Mouse (Mus musculus) CH12.LX (cell line): Measurements from ENCODE around the gene Rgl1. TPM values are rescaled to one million over a fixed set of nuclear protein-coding genes. Genes with fewer than 3 reads are reported as not detected.

Experiments used
- DNase-seq: peaks from one replicate; pipeline ENCODE4 v3.0.0-alpha.2; 2013; ENCODE audit errors: extremely low read depth
- H3K27ac ChIP-seq: 2 replicates; pipeline ENCODE4 v1.5.1; 2012; ENCODE audit warnings: low read depth, mild to moderate bottlenecking, control low read depth, moderate library complexity; ENCODE audit not compliant: insufficient read depth
- H3K27me3 ChIP-seq: replicated peaks from 2 replicates; pipeline ENCODE3; 2012; ENCODE audit warnings: inconsistent platforms
- H3K36me3 ChIP-seq, 2 experiments: replicated peaks in 1 of 2; 2 replicates each; pipeline versions ENCODE3 to v1.6.1; 2012; ENCODE audit warnings: inconsistent platforms in 1 of 2, low read length in 1 of 2, mild to moderate bottlenecking in 1 of 2, mixed read lengths in 1 of 2, moderate library complexity in 1 of 2; ENCODE audit not compliant: control insufficient read depth in 1 of 2, insufficient read depth in 1 of 2
- H3K4me1 ChIP-seq, 2 experiments: 2 replicates each; pipeline ENCODE4 v1.6.1; 2012; ENCODE audit warnings: inconsistent platforms in 1 of 2, moderate library complexity in 1 of 2; ENCODE audit not compliant: insufficient read depth in 2 of 2, control insufficient read depth in 1 of 2
- H3K4me2 ChIP-seq: 2 replicates; pipeline ENCODE4 v1.6.1; 2012; ENCODE audit warnings: low read depth, mild to moderate bottlenecking, control low read depth; ENCODE audit not compliant: poor library complexity, insufficient read depth, severe bottlenecking
- H3K4me3 ChIP-seq, 3 experiments: fragments of 150-350 bp in 1 of 3; sonication (generic) in 1 of 3; replicated peaks in 1 of 3; 2 replicates each; pipeline versions ENCODE3 to v1.5.1; 2011 to 2012; ENCODE audit warnings: low read depth in 2 of 3, low read length in 2 of 3, mild to moderate bottlenecking in 2 of 3, moderate library complexity in 2 of 3, control low read depth in 1 of 3, improper control_type of control experiment in 1 of 3, inconsistent platforms in 1 of 3, mixed read lengths in 1 of 3; ENCODE audit not compliant: poor library complexity in 1 of 3
- H3K79me2 ChIP-seq: replicated peaks from 2 replicates; pipeline ENCODE4 v1.6.1; 2012; ENCODE audit warnings: mild to moderate bottlenecking, moderate library complexity; ENCODE audit not compliant: control insufficient read depth, poor library complexity, insufficient read depth, severe bottlenecking; ENCODE audit errors: extremely low read depth
- H3K9ac ChIP-seq: 2 replicates; pipeline ENCODE4 v1.6.1; 2012; ENCODE audit warnings: low read depth, mild to moderate bottlenecking, control low read depth, moderate library complexity; ENCODE audit not compliant: insufficient read depth
- H3K9me3 ChIP-seq: replicated peaks from 2 replicates; pipeline ENCODE3; 2012; ENCODE audit warnings: low read length, inconsistent platforms, mixed read lengths
- BHLHE40 ChIP-seq: IDR thresholded peaks from 2 replicates; pipeline ENCODE4 v1.6.1; 2011; ENCODE audit warnings: mild to moderate bottlenecking, low read depth, low read length, improper control_type of control experiment
- CHD1 ChIP-seq: IDR thresholded peaks from 2 replicates; pipeline ENCODE4 v1.6.1; 2012; ENCODE audit warnings: low read depth, low read length, improper control_type of control experiment, inconsistent platforms
- CHD2 ChIP-seq: IDR thresholded peaks from 2 replicates; pipeline ENCODE4 v1.6.1; 2011; ENCODE audit warnings: low read length, improper control_type of control experiment
- ETS1 ChIP-seq: conservative IDR thresholded peaks from 2 replicates; pipeline ENCODE4 v1.6.1; 2012; ENCODE audit warnings: low read depth, mild to moderate bottlenecking, inconsistent platforms, low read length, improper control_type of control experiment, moderate library complexity
- GABPA ChIP-seq: IDR thresholded peaks from 2 replicates; pipeline ENCODE4 v1.6.1; 2012; ENCODE audit warnings: low read depth, low read length, improper control_type of control experiment, inconsistent platforms; ENCODE audit not compliant: insufficient replicate concordance
- HCFC1 ChIP-seq: IDR thresholded peaks from 2 replicates; pipeline ENCODE4 v1.6.1; 2012; ENCODE audit warnings: low read depth, mild to moderate bottlenecking, inconsistent platforms, low read length, improper control_type of control experiment
- JUND ChIP-seq: conservative IDR thresholded peaks from 2 replicates; pipeline ENCODE4 v1.6.1; 2011; ENCODE audit warnings: low read depth, low read length, improper control_type of control experiment
- KAT2A ChIP-seq: IDR thresholded peaks from 2 replicates; pipeline ENCODE4 v1.6.1; 2012; ENCODE audit warnings: low read length, improper control_type of control experiment, inconsistent platforms; ENCODE audit not compliant: insufficient replicate concordance
- MAFK ChIP-seq: IDR thresholded peaks from 2 replicates; pipeline ENCODE4 v1.6.1; 2011; ENCODE audit warnings: low read length, improper control_type of control experiment; ENCODE audit not compliant: insufficient replicate concordance
- MAZ ChIP-seq: IDR thresholded peaks from 2 replicates; pipeline ENCODE4 v1.6.1; 2012; ENCODE audit warnings: low read depth, mild to moderate bottlenecking, inconsistent platforms, low read length, improper control_type of control experiment, moderate library complexity
- MEF2A ChIP-seq: IDR thresholded peaks from 2 replicates; pipeline ENCODE4 v1.6.1; 2014; ENCODE audit warnings: low read depth, mild to moderate bottlenecking, inconsistent platforms, low read length, improper control_type of control experiment, borderline replicate concordance
- MXI1 ChIP-seq: IDR thresholded peaks from 2 replicates; pipeline ENCODE4 v1.6.1; 2011; ENCODE audit warnings: mild to moderate bottlenecking, low read depth, low read length, improper control_type of control experiment
- MYC ChIP-seq: IDR thresholded peaks from 2 replicates; pipeline ENCODE4 v1.6.1; 2011; ENCODE audit warnings: low read depth, mild to moderate bottlenecking, improper control_type of control experiment, low read length
- PAX5 ChIP-seq: IDR thresholded peaks from 2 replicates; pipeline ENCODE4 v1.6.1; 2012; ENCODE audit warnings: low read length, inconsistent platforms, mixed read lengths
- POLR2A ChIP-seq: IDR thresholded peaks from 2 replicates; pipeline ENCODE4 v1.6.1; 2011; ENCODE audit warnings: low read depth, mild to moderate bottlenecking, improper control_type of control experiment, low read length
- POLR2AphosphoS2 ChIP-seq: IDR thresholded peaks from 2 replicates; pipeline ENCODE4 v1.6.1; 2011; ENCODE audit warnings: low read depth, low read length, improper control_type of control experiment
- SIN3A ChIP-seq: IDR thresholded peaks from 2 replicates; pipeline ENCODE4 v1.6.1; 2012; ENCODE audit warnings: low read length, improper control_type of control experiment, inconsistent platforms
- SMC3 ChIP-seq: IDR thresholded peaks from 2 replicates; pipeline ENCODE4 v1.6.1; 2011; ENCODE audit warnings: low read depth, low read length, improper control_type of control experiment
- TCF12 ChIP-seq: IDR thresholded peaks from 2 replicates; pipeline ENCODE4 v1.6.1; 2014; ENCODE audit warnings: low read depth, mild to moderate bottlenecking, inconsistent platforms, low read length, improper control_type of control experiment
- UBTF ChIP-seq: IDR thresholded peaks from 2 replicates; pipeline ENCODE4 v1.6.1; 2012; ENCODE audit warnings: low read depth, mild to moderate bottlenecking, inconsistent platforms, low read length, improper control_type of control experiment, moderate library complexity
- ZC3H11A ChIP-seq: IDR thresholded peaks from 2 replicates; pipeline ENCODE4 v1.6.1; 2012; ENCODE audit warnings: low read depth, mild to moderate bottlenecking, inconsistent platforms, low read length, improper control_type of control experiment
- ZMIZ1 ChIP-seq: IDR thresholded peaks from 2 replicates; pipeline ENCODE4 v1.6.1; 2012; ENCODE audit warnings: low read depth, mild to moderate bottlenecking, inconsistent platforms, low read length, improper control_type of control experiment
- ZNF384 ChIP-seq: IDR thresholded peaks from 2 replicates; pipeline ENCODE4 v1.6.1; 2012; ENCODE audit warnings: low read depth, low read length, improper control_type of control experiment, inconsistent platforms
- dilution Hi-C: fragments of 300-500 bp; cut with MboI; formaldehyde crosslinking; loops from 2 replicates; pipeline ENCODE4 v1.14.3; 2020; ENCODE audit warnings: low sequenced_read_pairs; ENCODE audit not compliant: extremely low pct_unique_long_range_greater_than_20kb, extremely low pct_ligation_motif_present
- in situ Hi-C: fragments of 300-500 bp; cut with MboI; formaldehyde crosslinking; loops from 3 replicates; pipeline ENCODE4 v1.14.3; 2019; ENCODE audit warnings: low sequenced_read_pairs, low pct_ligation_motif_present, low pct_unique_long_range_greater_than_20kb, mixed read lengths
- polyA plus RNA-seq: library from polyadenylated mRNA; unstranded; fragments of >175 nt; gene quantifications from 2 replicates; pipeline ENCODE4 v1.2.1, GENCODE M21; 2012; ENCODE audit warnings: low read depth; ENCODE audit not compliant: insufficient read length
- total RNA-seq, 2 experiments: library from RNA; depleted of rRNA; stranded (reverse); fragments of 300-350 nt in 1 of 2; fragments of >200 nt in 1 of 2; gene quantifications; 2 replicates each; pipeline ENCODE4 v1.2.3; 2012 to 2014

Rgl1 gene
- total and polyA plus RNA-seq, 3 experiments = 0.25 to 1.7 (median 0.74) TPM

DNA sequence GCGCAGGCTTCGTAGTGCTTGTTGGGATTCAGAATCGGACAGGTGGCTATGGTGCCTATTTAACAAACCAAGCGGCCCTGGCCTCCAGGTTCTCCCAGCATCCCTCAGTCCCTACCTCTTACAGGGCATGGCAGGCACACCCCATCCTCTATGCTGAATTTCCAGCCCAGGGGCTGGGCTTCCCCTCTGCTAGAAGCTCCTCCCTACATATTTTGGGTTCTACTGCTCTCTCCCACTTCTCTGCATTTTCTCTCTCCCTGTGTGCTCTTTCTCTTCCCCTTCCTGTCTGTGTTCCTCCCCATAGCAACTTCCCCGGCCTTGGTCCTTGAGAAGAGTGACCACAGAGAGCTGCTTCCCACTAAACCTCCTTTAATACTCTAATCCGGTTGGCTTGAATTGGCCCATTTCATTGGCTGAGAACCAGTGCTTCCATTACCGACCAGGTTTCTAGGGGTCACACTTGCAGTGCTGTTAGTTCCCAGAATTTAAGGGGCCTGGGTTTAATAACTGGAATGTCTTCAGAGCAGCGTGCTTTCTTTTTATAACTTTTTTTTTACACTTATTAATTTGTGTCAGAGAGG is 30.6 kb upstream of the Rgl1 start:
- dilution Hi-C loops (no loop called here), in situ Hi-C loops (loop anchor here (10.0 to 25.0 kb wide), 2 partner anchors 108 to 591 kb away; partner anchors contain the start of gene Smg7)
- no peak overlapping the region for H3K4me2 ChIP-seq
- no peaks in the 10 kb centered on the region for H3K79me2 ChIP-seq
- no peak overlapping the region for H3K9ac ChIP-seq
- TF ChIP-seq MXI1 (no peak), MEF2A (no peak), ETS1 (no peak), PAX5 (no peak), SMC3 (no peak), JUND (no peak), UBTF (no peak), ZMIZ1 (no peak), POLR2A (no peak), POLR2AphosphoS2 (no peak), CHD1 (no peak), KAT2A (no peak), GABPA (no peak), MAZ (no peak), ZC3H11A (no peak), CHD2 (no peak), TCF12 (no peak), HCFC1 (no peak), ZNF384 (no peak)
- H3K27me3 ChIP-seq = no peaks in the 10 kb centered on the region
- H3K9me3 ChIP-seq = no peaks in the 10 kb centered on the region
- no peak overlapping the region for H3K27ac ChIP-seq
- H3K36me3 ChIP-seq = no peaks in the 10 kb centered on the region
- H3K4me3 ChIP-seq = no peak overlapping the region
- H3K4me1 ChIP-seq = peaks cover 8 to 38% of the 10 kb centered on the region in 2 experiments; a peak in 3 of 4 replicates
- no peak for DNase-seq

- Histone ChIP-seq H3K27me3 (no peaks in the 10 kb centered on the region), H3K9me3 (no peaks in the 10 kb centered on the region)
- TF ChIP-seq MAFK (no peak), BHLHE40 (no peak), MYC (no peak), ZNF384 (no peak), MXI1 (no peak), TCF12 (no peak), SIN3A (no peak)
- TF ChIP-seq, all 38 proteins: peak for 0
- Histone ChIP-seq H3K4me1 (peaks cover 8 to 38% of the 10 kb centered on the region in 2 experiments; a peak in 3 of 4 replicates), H3K79me2 (no peaks in the 10 kb centered on the region), H3K4me2 (no peak overlapping the region), H3K27ac (no peak overlapping the region), H3K9ac (no peak overlapping the region), H3K36me3 (no peaks in the 10 kb centered on the region), H3K4me3 (no peak overlapping the region)
- in situ Hi-C loops (loop anchor here (10.0 to 25.0 kb wide), 2 partner anchors 109 to 592 kb away; partner anchors contain the start of gene Smg7), dilution Hi-C loops (no loop called here)
- DNase-seq = no peak
These were observed 29.6 kb upstream of the Rgl1 start for GRCm38 (mm10) chr1:152795688-152796255.
